Mouse (Mus musculus) left cerebral cortex, postnatal 25 days (tissue): ENCODE data around the gene Rps10. TPM values are rescaled to one million over a fixed set of nuclear protein-coding genes. Genes with fewer than 3 reads are reported as not detected.

Source experiments
- DNase-seq, 2 experiments: peaks; one replicate each; pipeline ENCODE4 v3.0.0; 2022; ENCODE audit warnings: low spot score in 2 of 2, mixed read lengths in 1 of 2
- intact Hi-C: fragments of 180-260 bp; cut with DNase I; formaldehyde crosslinking; loops from one replicate; pipeline ENCODE4 v1.15.1; 2025
- total RNA-seq, 2 experiments: library from RNA; stranded (reverse); gene quantifications; 2 replicates each; pipeline ENCODE4 v1.2.3; 2021

Gene Rps10
- total RNA-seq, 2 experiments from 2014 or later, result 430 to 432 TPM

DNA sequence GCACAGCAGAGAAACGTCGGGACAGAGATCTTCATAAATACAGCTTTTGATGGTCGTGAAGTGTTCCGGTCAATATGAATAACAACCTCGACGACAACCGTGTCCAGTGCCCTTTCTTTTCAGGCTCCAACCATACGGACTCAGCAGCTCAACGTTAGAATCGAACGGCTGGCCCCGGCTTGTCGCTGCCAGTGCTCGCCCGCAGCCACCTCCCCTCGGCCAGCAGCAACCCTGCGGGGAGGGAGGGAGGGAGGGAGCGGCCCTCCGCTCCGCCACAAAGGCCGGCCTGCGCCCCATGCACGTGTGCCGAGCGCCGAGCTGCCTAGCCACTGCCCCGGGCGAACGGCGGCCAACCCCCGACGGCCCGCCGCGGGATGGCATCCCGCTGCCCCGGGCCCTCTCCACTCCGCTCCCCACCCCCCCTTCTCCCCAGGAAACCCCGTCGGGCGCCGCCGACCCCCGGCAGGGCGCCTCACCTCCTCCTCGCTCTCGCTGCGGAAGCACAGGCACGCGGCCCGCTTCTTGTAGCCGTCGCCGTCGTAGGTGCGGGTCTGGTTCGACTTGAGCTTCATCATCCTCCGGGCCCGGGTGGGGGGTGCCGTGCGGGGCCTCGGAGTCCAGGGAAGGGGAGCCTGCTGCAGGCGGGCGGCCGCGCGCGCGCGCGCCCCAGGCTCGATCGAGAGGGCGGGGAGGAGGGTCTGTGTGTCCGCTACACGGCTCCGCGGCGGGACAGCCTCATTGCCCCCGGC lies 13.7 kb downstream of the Rps10 start:
- no peak for DNase-seq
- intact Hi-C loops, result loop anchor here (1.0 kb wide), 1 partner anchor 57 kb away; the partner anchor contains the start of gene AI413582

DNA sequence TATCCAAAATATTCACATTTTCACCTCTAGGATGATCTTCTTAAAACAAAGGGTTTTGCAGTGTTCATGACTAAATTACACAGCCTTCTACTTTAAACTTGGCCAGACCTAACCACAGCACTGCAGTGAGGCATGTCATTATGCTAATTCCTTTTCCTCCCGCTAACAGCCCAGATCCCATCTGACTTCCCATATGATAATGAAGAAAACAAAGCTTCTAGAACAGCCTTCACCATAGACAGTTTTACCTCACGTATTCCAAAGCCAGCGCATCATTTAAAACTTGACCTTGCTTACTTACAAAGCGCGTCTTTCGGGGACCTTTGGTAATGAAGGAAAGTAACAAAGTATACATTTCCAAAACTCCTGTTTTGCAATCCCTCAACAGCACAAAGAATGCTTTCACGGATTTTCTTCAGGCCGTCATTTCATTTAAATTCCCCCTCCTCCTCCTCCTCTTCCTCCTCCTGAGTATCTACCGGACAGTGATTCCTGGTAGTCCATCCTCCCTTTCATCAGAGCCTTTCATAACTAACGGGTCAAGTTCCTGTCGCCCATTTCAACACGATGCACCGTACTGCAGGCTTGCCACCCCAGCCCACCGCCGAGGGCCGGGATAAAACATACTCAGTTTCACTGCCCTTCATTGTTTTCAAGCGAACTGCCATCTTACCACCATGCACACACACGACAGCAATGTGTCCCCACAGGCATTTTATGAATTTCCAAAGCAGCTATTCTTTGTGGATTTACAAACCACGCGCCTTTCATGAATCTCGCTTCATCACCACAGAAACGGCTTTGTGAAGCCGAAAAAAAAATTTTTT lies 14.6 kb downstream of the Rps10 start:
- intact Hi-C loops, result no loop called here
- DNase-seq, result peak in 1 of 2 experiments; percentile 72

DNA sequence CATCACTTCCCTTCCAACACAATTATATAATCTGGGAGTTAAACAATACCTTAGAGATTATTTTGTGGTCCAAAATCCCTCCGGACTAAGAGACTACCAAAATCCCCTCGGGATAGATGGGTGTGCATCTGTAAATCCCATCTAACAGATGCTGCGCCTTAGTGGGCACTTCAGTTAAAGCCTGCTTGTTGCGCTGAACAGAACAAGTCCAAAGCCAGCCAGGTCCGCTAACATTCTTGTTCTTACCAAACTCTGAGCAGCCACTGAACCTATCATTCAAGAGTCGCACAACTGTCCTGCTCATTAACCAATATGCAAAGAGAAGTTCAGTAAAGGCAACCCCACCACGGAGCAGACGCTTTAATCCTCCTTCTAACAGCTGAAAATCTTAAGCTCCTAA lies 15.3 kb downstream of the Rps10 start:
- intact Hi-C loops, result no loop called here
- DNase-seq, result peak in 1 of 2 experiments; percentile 40

DNA sequence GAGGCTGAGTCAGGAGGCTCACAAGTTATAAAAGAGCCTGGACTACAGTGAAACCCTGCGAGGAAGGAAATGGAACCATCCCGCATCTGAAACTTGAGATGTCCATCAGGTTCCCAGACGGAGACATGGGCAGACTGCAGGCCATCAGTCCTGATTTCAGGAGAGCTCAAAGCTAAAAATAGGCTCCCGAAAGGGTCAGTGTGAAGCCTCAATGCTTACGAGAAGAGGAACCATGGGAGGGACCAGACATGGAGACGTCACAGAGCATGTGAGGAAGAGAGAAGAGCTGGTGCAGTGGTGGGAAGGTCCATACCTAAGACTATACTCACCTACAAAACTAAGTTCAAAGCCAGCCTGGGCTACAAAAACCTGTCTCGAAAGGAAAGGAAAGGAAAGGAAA lies 21.1 kb downstream of the Rps10 start:
- intact Hi-C loops, result no loop called here
- DNase-seq, result no peak

DNA sequence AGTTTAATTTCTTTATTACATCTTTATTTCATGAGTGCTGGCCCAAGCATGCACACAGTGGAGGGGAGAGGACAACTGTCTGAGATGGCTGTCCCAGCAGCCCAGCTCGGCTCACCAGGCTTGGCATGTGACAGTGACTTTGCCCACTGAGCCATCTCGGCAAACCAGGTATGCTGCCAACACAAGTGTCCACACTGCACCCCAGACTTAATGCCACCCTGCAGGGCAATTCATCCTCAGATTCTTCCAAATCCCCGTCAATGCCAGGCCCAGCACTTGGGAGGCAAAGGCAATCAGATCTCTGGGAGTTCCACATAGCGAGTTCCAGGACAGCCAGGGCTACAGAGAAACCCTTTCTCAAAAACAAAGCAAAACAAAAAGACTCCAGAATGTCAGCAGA lies 23.5 kb downstream of the Rps10 start:
- no peak for DNase-seq

DNA sequence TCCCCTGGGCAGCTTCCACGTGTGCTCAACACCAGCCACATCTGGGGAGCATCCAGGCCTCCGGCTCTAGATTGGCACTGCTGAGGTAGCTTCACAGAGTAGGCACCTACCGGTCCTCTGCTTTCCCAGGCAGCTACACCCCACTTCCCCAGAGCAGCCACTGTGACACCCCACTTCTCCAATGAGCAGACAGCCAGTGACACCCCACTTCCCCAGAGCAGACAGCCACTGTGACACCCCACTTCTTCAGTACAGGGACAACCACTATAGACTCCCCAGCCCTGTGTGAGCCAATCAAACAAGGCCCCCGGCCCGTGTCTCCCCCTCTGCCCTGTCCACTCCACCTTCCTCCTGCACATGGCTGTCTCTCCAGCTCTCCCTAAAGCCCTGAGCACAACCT lies 24.5 kb downstream of the Rps10 start:
- DNase-seq, result no peak
- intact Hi-C loops, result loop anchor here (2.0 kb wide), 1 partner anchor 27 kb away; no protein-coding TSS in a partner anchor

More for the DNA sequence above, 23.5 kb downstream of the Rps10 start:
- intact Hi-C loops, result no loop called here

DNA sequence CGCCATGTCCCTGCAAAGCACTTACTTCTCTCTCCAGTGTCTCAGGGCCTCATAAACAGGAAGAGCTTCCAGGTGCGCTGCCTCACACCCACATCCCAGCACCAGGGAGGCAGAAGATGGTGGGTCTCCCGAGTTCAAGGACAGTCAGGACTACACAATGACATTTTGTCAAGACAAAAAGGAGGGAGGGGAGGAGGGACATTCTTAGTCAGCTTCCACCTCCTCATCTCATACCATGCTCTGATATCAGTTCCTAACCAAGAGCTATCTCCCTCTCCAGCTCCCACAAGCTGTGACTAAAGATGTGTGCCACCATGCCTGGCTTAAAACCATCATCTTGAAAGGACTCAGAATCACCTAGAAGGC lies 25.0 kb downstream of the Rps10 start:
- peak in 1 of 2 experiments; percentile 50 for DNase-seq
- intact Hi-C loops, result loop anchor here (2.0 kb wide), 1 partner anchor 27 kb away; no protein-coding TSS in a partner anchor

DNA sequence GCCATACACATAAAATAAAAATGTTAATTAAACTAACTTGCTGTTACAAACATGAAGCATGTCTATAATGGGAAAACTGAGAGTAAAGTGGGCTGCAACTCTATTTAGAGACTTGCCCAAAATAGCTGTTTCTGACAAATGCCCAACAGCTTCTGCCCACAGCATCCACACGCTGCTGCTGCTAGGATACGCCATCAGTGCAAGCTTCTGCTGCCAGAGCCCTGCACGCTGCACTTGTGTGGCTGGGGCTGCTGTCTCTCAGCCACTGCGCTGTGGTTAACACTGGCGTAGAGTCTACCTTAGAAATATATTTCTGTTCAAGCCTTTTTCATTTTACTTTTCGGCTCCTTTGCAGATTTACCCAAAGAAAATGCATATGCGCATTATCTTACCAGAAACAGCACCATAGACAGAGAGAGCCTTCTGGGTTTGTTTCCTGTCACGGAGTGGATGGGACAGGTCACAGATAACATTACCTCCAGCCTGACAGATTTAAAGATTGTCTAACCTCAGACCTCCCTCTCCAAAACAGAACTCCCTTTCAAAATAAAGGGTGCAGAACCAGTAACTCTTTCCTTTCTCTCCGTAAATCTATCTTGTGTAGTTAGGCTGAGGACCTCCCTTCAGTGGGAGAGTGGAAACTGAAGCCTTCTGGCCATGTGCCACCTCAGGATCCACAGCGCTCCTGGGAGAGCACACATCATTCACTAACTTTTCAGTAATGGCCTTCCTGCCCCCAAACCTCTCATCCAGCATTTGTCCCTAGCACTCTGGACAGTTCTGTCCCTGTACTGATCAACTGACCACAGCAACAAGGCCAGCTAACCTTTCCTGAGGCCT lies 25.6 kb downstream of the Rps10 start:
- DNase-seq, result peak; percentile 77 to 96
- intact Hi-C loops, result loop anchor here (2.0 kb wide), 1 partner anchor 28 kb away; no protein-coding TSS in a partner anchor

DNA sequence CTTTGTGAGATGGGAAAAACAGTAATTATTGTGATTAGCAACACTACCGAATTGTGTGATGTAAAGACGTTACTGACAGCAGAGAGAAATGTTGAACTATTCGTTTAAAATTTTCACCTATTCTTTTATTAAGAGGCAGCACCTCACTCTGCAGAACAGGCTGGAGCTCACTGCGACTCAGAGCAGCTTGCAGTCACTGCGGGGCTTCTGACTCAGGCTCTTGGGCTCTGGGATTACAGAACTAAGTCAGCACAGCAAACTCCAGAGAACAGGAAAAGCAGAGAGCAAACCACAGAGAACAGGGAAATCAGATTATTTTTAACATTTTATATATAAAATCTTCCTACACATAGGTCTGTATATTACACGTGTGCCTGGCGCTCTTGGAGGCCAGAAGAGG lies 26.9 kb downstream of the Rps10 start:
- intact Hi-C loops, result no loop called here
- DNase-seq, result no peak

DNA sequence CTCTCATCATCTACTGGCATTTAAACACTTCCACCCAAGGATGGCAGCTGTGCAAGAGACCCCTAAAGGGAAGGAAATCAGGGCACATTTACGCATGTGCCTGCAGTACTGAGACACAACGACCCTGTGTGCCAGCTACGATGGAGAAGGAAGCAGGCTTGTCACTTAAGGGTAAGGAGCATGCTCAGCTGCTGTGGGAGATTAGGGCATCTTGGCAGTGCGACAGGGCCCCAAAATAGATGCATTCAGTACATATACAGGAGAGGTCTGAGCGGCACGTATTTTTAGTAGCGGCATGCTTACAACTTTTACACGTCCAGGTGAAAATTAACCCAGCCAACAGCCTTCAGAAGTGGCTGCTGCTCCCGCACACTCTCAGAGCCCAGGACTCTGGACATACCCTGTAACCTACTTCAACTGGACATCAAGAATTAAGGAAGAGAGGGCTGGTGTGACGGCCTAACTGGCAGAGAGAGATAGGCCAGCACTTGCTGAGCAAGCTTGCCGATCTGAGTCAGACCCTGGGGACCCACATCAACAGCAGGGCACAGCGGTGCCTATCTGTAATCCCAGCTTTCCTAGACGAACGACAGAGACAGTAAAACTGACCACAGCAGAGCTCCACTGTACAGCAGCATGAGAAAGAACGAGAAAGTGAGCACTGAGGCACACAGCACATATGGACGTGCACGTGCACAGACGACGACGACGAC lies 32.8 kb downstream of the Rps10 start:
- DNase-seq, result peak in 1 of 2 experiments; percentile 64

DNA sequence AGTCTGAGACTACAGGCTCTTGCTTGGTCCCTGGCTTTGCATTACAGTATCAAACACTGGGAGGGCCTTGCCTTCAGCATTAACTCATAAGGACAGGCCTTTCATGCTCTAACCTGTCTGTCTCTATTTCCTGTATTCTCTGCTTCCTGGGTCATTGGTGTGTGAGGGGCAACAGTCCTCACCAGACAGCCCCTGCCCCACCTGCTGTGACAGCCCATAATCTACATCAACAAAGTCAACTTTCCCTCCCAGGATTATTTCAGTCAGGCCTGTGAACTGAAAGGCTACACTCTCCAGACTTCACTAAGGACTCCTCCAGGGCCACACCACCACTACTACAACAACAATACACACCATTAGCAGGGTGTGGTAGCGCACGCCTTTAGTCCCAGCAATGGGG lies 33.4 kb downstream of the Rps10 start:
- intact Hi-C loops, result no loop called here
- no peak for DNase-seq

More for the DNA sequence above, 32.8 kb downstream of the Rps10 start:
- intact Hi-C loops, result no loop called here

DNA sequence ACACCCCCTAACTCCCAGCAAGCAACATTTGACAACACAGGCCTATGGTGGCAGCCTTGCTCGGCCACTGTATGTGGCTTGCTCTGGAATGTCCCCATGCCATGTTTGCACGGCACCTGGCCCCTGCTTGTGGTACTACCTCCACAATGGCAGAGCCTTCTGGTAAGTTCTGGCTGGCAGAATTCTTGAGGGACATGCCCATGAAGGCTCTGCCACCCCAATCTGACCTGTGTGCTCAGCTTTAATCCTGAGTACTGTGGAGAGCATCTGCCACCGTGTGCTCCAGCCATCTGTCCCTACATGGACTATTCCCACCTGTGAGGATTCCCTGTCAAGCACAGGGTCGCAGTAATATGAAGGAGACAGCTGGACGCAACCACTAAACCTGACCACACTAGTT lies 35.6 kb downstream of the Rps10 start:
- intact Hi-C loops, result no loop called here
- no peak for DNase-seq

DNA sequence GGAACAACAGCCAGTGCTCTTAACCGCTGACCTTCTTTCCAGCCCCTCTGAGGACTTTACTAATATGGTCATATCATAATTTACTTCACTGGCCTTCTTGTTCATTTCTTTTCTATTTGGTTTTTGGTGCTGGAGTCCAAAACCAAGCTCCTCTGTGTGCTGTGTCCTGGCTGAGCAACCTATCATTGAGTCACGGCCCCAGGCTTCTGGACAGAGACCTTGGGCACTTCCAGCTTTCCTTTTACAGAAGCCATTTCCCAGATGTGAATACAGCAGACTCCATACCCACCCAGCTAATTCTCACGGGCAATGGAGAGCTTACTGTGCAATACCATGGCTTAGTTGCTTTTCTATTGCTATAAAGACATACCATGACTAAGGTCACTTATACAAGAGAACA lies 36.2 kb downstream of the Rps10 start:
- DNase-seq, result no peak
- intact Hi-C loops, result no loop called here

DNA sequence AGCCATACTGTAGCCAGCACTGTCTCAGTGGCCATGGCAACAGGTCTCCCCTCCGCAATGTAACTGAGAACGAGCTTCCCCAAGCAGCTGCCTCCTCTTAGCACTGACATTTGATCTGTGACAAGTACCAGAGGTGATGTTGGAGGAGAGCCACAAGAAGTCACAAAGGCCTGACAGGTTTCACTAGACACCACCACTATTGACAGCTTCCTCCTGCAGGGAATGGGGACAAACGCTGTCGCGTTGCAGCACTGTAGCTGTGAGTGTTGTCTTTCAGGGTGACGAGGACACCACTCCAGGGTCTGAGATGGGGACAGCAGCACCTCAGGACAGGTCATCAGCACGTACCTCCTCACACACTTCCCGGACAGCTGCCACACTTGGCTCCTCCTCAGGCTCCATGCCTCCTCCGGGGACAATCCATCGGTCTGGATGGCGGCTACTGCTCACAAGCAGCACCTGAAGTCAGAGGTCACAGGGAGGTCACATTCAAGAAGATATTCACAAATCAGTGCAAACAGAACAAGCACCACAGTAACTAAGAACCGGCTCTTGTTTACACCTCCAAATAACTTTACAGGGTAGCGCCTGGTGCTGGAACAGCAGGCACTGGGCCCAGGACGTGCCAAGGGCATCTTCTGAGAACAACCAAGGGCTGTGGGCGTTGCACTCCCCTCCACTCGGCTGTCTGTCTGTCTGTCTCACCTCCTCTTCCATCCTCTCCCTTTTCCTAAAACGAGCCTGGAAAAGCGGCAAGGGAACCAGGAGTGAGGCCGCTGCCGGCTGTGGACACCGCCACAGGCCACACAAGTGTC lies 39.9 kb downstream of the Rps10 start:
- intact Hi-C loops, result no loop called here

DNA sequence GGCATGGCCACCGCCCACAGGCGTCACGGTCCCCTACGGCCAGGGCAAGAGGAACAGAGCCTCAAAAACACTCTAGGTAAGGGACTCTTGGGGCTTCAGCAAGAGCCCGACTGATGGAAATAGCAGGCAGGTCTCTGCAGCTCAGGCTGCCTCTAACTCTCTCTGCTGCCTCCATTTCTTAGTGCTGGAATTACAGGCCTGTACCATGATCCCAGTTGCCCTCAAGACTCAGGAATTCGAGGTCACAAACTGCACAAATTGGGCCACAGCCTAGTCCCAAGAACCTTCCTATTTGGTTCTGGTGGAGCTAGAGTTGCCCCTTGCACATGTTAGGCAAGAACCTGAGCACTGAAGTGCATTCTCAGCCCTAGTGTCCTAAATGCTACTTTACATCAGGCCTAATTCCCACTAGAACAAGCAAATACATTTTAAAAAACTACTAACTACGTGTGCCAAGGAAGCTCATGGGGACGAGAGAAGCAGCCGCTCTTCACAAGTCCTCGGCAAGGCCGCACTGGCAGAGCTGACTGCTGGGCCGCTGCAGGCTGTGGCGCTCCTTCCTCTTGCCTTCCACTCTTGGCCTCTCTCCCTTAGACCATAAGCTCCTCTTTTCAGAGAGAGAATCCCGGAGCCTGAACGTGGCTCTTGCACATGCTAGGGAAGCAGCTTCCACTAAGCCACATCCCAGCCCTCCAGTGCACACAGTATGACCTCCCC lies 40.7 kb downstream of the Rps10 start:
- no peak for DNase-seq
- intact Hi-C loops, result no loop called here

More for the DNA sequence above, 39.9 kb downstream of the Rps10 start:
- no peak for DNase-seq

DNA sequence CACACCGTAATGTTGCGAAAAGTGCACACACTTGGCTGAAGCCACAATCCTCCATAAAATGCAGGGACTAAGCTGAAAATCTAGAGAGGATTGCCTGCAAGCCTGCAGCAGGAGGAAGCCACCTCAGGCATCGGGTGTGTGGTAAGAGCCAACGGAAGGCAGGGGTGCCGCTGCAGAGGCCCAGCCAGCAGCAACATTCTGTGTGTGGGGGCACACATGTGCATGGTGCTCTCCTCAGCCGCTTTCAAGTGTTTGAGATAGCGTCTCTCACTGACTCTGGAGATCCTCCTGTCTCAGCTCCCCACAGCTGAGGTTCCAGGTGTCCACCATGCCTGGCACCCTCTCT lies 43.9 kb downstream of the Rps10 start:
- intact Hi-C loops, result no loop called here
- DNase-seq, result no peak

DNA sequence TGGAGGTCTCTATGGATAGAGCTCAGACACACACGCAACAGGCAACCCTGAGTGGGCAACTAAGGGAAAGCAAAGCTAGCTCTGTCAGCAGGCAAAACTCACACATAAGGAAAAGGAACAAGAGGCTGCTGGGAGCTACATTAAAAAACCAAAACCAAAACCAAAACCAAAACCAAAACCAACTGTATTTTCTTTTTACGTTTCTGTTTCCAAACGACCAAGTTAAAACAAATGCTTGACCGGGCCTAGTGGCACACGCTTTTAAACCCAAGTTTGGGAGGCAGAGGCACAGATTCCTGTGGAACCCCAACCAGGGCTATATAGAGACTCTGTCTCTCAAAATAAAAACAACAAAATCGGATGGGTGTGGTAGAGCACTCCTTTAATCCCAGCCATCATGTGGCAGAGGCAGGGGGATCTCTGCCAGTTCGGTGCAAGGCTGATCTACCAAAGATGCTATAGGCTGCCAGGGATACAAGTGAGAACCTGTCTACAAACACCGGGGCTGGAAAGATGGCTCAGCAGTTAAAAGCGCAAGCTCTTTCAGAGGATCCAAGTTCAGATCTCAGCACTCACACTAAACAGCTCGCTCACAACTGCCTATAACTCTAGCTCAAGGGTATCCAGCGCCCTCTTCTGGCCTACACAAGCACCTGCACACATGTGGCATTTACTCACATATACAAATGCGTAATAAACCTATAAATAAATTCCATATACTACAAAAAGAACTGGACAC lies 44.5 kb downstream of the Rps10 start:
- no peak for DNase-seq
- intact Hi-C loops, result no loop called here
